Mouse (Mus musculus) liver, embryonic 16.5 days (tissue): ENCODE measurements around the gene Cox7b2. TPM values are rescaled to one million over a fixed set of nuclear protein-coding genes. Genes with fewer than 3 reads are reported as not detected.
"Not testable (repeated sequence)": the region's sequence is repeated elsewhere in the genome, so short reads cannot be mapped to it uniquely, and the experiment has no call there.

Source experiments
- ATAC-seq: fragments of 200-750 bp; cut with Nextera tagmentation; 2 replicates; pipeline ENCODE4 v1.8.0; 2017; ENCODE audit warnings: low read depth, mild to moderate bottlenecking, moderate number of reproducible peaks, moderate library complexity
- H3K27ac ChIP-seq: fragments of 300-500 bp; sonication (generic); 2 replicates; pipeline ENCODE4 v1.5.1; 2014; ENCODE audit warnings: mild to moderate bottlenecking, low read length
- H3K27me3 ChIP-seq: fragments of 300-500 bp; sonication (generic); 2 replicates; pipeline ENCODE4 v1.6.1; 2014; ENCODE audit warnings: low read depth, low read length, mixed read lengths; ENCODE audit not compliant: control insufficient read depth, insufficient read depth
- H3K36me3 ChIP-seq: fragments of 300-500 bp; sonication (generic); 2 replicates; pipeline ENCODE4 v1.6.1; 2014; ENCODE audit warnings: mild to moderate bottlenecking; ENCODE audit not compliant: control insufficient read depth, insufficient read depth
- H3K4me1 ChIP-seq: fragments of 300-500 bp; sonication (generic); 2 replicates; pipeline ENCODE4 v1.6.1; 2014; ENCODE audit warnings: low read depth, low read length, mixed read lengths; ENCODE audit not compliant: control insufficient read depth
- H3K4me2 ChIP-seq: fragments of 300-500 bp; sonication (generic); 2 replicates; pipeline ENCODE4 v1.6.1; 2014; ENCODE audit warnings: low read depth, low read length, mixed read lengths
- H3K4me3 ChIP-seq: fragments of 300-500 bp; sonication (generic); 2 replicates; pipeline ENCODE4 v1.5.1; 2014; ENCODE audit warnings: low read depth, mild to moderate bottlenecking, low read length
- H3K9ac ChIP-seq: fragments of 300-500 bp; sonication (generic); 2 replicates; pipeline ENCODE4 v1.6.1; 2014; ENCODE audit warnings: low read depth, low read length
- H3K9me3 ChIP-seq: fragments of 300-500 bp; sonication (generic); replicated peaks from 2 replicates; pipeline ENCODE4 v1.6.1; 2016; ENCODE audit warnings: low read length; ENCODE audit not compliant: control insufficient read depth
- WGBS: fragments of 180-500 bp; shearing (Covaris S2); extraction: QIAGEN DNeasy Blood & Tissue Kit; methylation state at CpG from one replicate; pipeline ENCODE4 v1.1.7; 2014; ENCODE audit not compliant: insufficient replicate concordance; 5-methylcytosine and 5-hydroxymethylcytosine counted together
- polyA plus RNA-seq: library from polyadenylated mRNA; unstranded; fragments of >200 nt; fragmentation: Nextera tagmentation; extraction: Ambion mirVana; gene quantifications from 2 replicates; pipeline ENCODE4 v1.2.1, GENCODE M21; 2015

Cox7b2 gene
- polyA plus RNA-seq, result not detected in 2 replicates

GRCm38 (mm10) chr5:71548079-71548478, at the start of gene Cox7b2:
Cox7b2 (minus strand) TSS chr5:71548205.
- Histone ChIP-seq H3K4me2 (no peak within 1 kb of the TSS), H3K27me3 (no peaks in the 10 kb centered on the region), H3K36me3 (no peaks in the 10 kb centered on the region), H3K4me3 (no peak within 1 kb of the TSS), H3K9me3 (no peaks in the 10 kb centered on the region), H3K4me1 (no peaks in the 10 kb centered on the region), H3K9ac (no peak within 1 kb of the TSS), H3K27ac (no peak within 1 kb of the TSS)
- ATAC-seq, result no peak
- WGBS, result 76% methylated on average over 10 of the region's 10 CpGs

- Histone ChIP-seq H3K4me1 (no peaks in the 10 kb centered on the region), H3K9ac (no peak overlapping the region), H3K27me3 (no peaks in the 10 kb centered on the region), H3K27ac (no peak overlapping the region), H3K36me3 (no peaks in the 10 kb centered on the region), H3K4me3 (no peak overlapping the region), H3K9me3 (no peaks in the 10 kb centered on the region), H3K4me2 (no peak overlapping the region)
- WGBS, result 73% methylated on average over 2 of the region's 2 CpGs
- no peak for ATAC-seq
Observed at GRCm38 (mm10) chr5:71595321-71595720, 47.3 kb upstream of the Cox7b2 start.

GRCm38 (mm10) chr5:71593745-71594255, 45.8 kb upstream of the Cox7b2 start:
- no peaks in the 10 kb centered on the region for H3K36me3 ChIP-seq
- no peak overlapping the region for H3K27ac ChIP-seq
- H3K4me2 ChIP-seq, result no peak overlapping the region
- no peaks in the 10 kb centered on the region for H3K9me3 ChIP-seq
- no peak for ATAC-seq
- no peaks in the 10 kb centered on the region for H3K4me1 ChIP-seq
- H3K27me3 ChIP-seq, result no peaks in the 10 kb centered on the region
- H3K4me3 ChIP-seq, result no peak overlapping the region
- WGBS, result 34% methylated on average over 2 of the region's 2 CpGs
- H3K9ac ChIP-seq, result no peak overlapping the region

- Histone ChIP-seq H3K27ac (no peak overlapping the region), H3K9me3 (no peaks in the 10 kb centered on the region; the same call in 1 of the 2 replicates), H3K27me3 (no peaks in the 10 kb centered on the region), H3K4me2 (no peak overlapping the region), H3K36me3 (no peaks in the 10 kb centered on the region), H3K9ac (no peak overlapping the region), H3K4me1 (no peaks in the 10 kb centered on the region), H3K4me3 (no peak overlapping the region)
- ATAC-seq, result no peak
- WGBS, result 59% methylated on average over 9 of the region's 9 CpGs
Observed at GRCm38 (mm10) chr5:71571646-71572237, 23.7 kb upstream of the Cox7b2 start.

GRCm38 (mm10) chr5:71545554-71545953, 2.5 kb downstream of the Cox7b2 start:
- ATAC-seq, result no peak
- no peak overlapping the region for H3K4me2 ChIP-seq
- H3K9me3 ChIP-seq, result no peaks in the 10 kb centered on the region
- no peak overlapping the region for H3K9ac ChIP-seq
- no peak overlapping the region for H3K4me3 ChIP-seq
- no peaks in the 10 kb centered on the region for H3K36me3 ChIP-seq
- H3K27me3 ChIP-seq, result no peaks in the 10 kb centered on the region
- no peak overlapping the region for H3K27ac ChIP-seq
- H3K4me1 ChIP-seq, result no peaks in the 10 kb centered on the region

GRCm38 (mm10) chr5:71525486-71525885, 22.5 kb downstream of the Cox7b2 start:
- 58% methylated on average over 7 of the region's 15 CpGs for WGBS
- not testable (repeated sequence) for H3K36me3 ChIP-seq, H3K9me3 ChIP-seq, ATAC-seq, H3K4me2 ChIP-seq, H3K4me3 ChIP-seq, H3K27ac ChIP-seq, H3K9ac ChIP-seq, H3K27me3 ChIP-seq, H3K4me1 ChIP-seq

- H3K9ac ChIP-seq, result no peak overlapping the region
- no peaks in the 10 kb centered on the region for H3K27me3 ChIP-seq
- 20% methylated on average over 6 of the region's 6 CpGs for WGBS
- no peaks in the 10 kb centered on the region for H3K36me3 ChIP-seq
- no peak overlapping the region for H3K4me2 ChIP-seq
- no peak overlapping the region for H3K4me3 ChIP-seq
- no peaks in the 10 kb centered on the region for H3K9me3 ChIP-seq
- no peak for ATAC-seq
- H3K27ac ChIP-seq, result no peak overlapping the region
- no peaks in the 10 kb centered on the region for H3K4me1 ChIP-seq
Observed at GRCm38 (mm10) chr5:71502058-71502678, 45.8 kb downstream of the Cox7b2 start.

- Histone ChIP-seq H3K4me1 (no peaks in the 10 kb centered on the region), H3K9ac (no peak overlapping the region), H3K27me3 (no peaks in the 10 kb centered on the region), H3K4me2 (no peak overlapping the region), H3K36me3 (no peaks in the 10 kb centered on the region), H3K27ac (no peak overlapping the region), H3K4me3 (no peak overlapping the region), H3K9me3 (no peaks in the 10 kb centered on the region)
- ATAC-seq, result no peak
- 50% methylated on average over 5 of the region's 5 CpGs for WGBS
Observed at GRCm38 (mm10) chr5:71495621-71496020, 52.4 kb downstream of the Cox7b2 start.

- Histone ChIP-seq H3K9ac (no peak overlapping the region), H3K27me3 (no peaks in the 10 kb centered on the region), H3K4me1 (no peaks in the 10 kb centered on the region), H3K4me2 (no peak overlapping the region), H3K4me3 (no peak overlapping the region), H3K36me3 (no peaks in the 10 kb centered on the region), H3K9me3 (no peaks in the 10 kb centered on the region), H3K27ac (no peak overlapping the region)
- no peak for ATAC-seq
- 33% methylated on average over 3 of the region's 3 CpGs for WGBS
Observed at GRCm38 (mm10) chr5:71456957-71457356, 91.0 kb downstream of the Cox7b2 start.
